Mouse (Mus musculus) liver (tissue): ENCODE results near the gene Pitx2.

ENCODE experiments used
- DNase-seq: peaks from one replicate; pipeline ENCODE4 v3.0.0-alpha.2; 2020; ENCODE audit warnings: mixed read lengths

The Pitx2 gene

GRCm38 (mm10) chr3:129202871-129203740 is 3.4 kb downstream of the Pitx2 start:
- no peak for DNase-seq

- no peak for DNase-seq
Measured at GRCm38 (mm10) chr3:129203761-129204440, 4.2 kb downstream of the Pitx2 start.

GRCm38 (mm10) chr3:129204441-129205313 is 5.0 kb downstream of the Pitx2 start:
- peak; percentile 72 for DNase-seq

- no peak for DNase-seq
Measured at GRCm38 (mm10) chr3:129205481-129206175, 6.0 kb downstream of the Pitx2 start.

GRCm38 (mm10) chr3:129206776-129207175 is 7.1 kb downstream of the Pitx2 start:
- DNase-seq: no peak

- DNase-seq: no peak
Measured at GRCm38 (mm10) chr3:129207231-129208030, 7.8 kb downstream of the Pitx2 start.

- DNase-seq: no peak
Measured at GRCm38 (mm10) chr3:129208031-129208380, 8.3 kb downstream of the Pitx2 start.

GRCm38 (mm10) chr3:129208421-129208820 is 8.7 kb downstream of the Pitx2 start:
- DNase-seq: no peak

GRCm38 (mm10) chr3:129209266-129209665 is 9.6 kb downstream of the Pitx2 start:
- DNase-seq: no peak

GRCm38 (mm10) chr3:129209771-129210170 is 10.1 kb downstream of the Pitx2 start:
- no peak for DNase-seq

- no peak for DNase-seq
Measured at GRCm38 (mm10) chr3:129212038-129212645, 12.5 kb downstream of the Pitx2 start.

- no peak for DNase-seq
Measured at GRCm38 (mm10) chr3:129212807-129213206, 13.1 kb downstream of the Pitx2 start.

- peak; percentile 82 for DNase-seq
Measured at GRCm38 (mm10) chr3:129213633-129214145, 14.0 kb downstream of the Pitx2 start.

GRCm38 (mm10) chr3:129214146-129214665 is 14.5 kb downstream of the Pitx2 start:
- DNase-seq: no peak

GRCm38 (mm10) chr3:129214666-129215161 is 15.0 kb downstream of the Pitx2 start:
- DNase-seq: no peak

- no peak for DNase-seq
Measured at GRCm38 (mm10) chr3:129215241-129215750, 15.6 kb downstream of the Pitx2 start.

- no peak for DNase-seq
Measured at GRCm38 (mm10) chr3:129215751-129216331, 16.2 kb downstream of the Pitx2 start.

- DNase-seq: no peak
Measured at GRCm38 (mm10) chr3:129216491-129216890, 16.8 kb downstream of the Pitx2 start.

- no peak for DNase-seq
Measured at GRCm38 (mm10) chr3:129216911-129217561, 17.4 kb downstream of the Pitx2 start.
